Mouse (Mus musculus): ENCODE measurements around the gene Nop2. TPM values are rescaled to one million over a fixed set of nuclear protein-coding genes. Genes with fewer than 3 reads are reported as not detected.
"Not testable (repeated sequence)": the region's sequence is repeated elsewhere in the genome, so short reads cannot be mapped to it uniquely, and the experiment has no call there.

Gene Nop2
- total RNA-seq, 2 experiments from 2014 or later: 24.4 to 25.3 TPM

GRCm38 (mm10) chr6:125154550-125154949, 22.8 kb downstream of the Nop2 start:
- no peak for DNase-seq

DNA sequence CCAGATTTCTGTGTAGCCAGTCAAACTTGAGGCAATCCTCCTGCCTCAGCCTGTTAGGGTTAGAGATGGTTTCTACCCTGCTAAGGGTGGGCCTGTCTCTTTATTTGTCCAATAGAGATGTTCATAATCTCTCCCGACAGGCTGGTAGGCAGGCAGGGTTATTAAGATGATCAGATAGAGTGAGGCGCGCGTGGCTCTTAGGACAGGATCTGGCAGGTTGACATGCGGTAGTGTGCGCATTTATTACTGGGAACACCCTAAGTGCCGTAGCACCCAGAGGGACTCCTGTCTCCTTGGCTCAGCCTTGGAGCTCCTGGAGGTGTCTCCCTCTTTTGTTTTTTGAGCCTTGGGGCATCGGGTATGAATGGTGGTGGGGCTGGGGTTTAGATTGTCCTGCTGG, 23.6 kb downstream of the Nop2 start:
- DNase-seq: no peak

GRCm38 (mm10) chr6:125156491-125156890, 24.8 kb downstream of the Nop2 start:
- DNase-seq: no peak

GRCm38 (mm10) chr6:125156903-125157614, 25.4 kb downstream of the Nop2 start:
- no peak for DNase-seq

GRCm38 (mm10) chr6:125158944-125159492, 27.3 kb downstream of the Nop2 start:
- DNase-seq: no peak

GRCm38 (mm10) chr6:125159773-125160557, 28.3 kb downstream of the Nop2 start:
- no peak for DNase-seq

GRCm38 (mm10) chr6:125160558-125160853, 28.8 kb downstream of the Nop2 start:
- no peak for DNase-seq

- peak; percentile 84 for DNase-seq
Measured at GRCm38 (mm10) chr6:125160854-125161760, 29.4 kb downstream of the Nop2 start.

DNA sequence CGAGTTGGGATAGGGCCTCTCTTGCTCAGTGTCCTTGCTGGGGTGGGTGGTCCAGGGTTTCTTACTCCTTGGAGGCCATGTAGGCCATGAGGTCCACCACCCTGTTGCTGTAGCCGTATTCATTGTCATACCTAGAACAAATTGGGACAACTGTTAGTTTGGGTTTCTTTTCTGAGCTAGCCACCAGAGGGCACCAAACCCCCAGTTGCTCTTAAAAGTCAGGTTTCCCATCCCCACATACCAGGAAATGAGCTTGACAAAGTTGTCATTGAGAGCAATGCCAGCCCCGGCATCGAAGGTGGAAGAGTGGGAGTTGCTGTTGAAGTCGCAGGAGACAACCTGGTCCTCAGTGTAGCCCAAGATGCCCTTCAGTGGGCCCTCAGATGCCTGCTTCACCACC, 30.3 kb downstream of the Nop2 start:
- DNase-seq: peak; percentile 84

DNA sequence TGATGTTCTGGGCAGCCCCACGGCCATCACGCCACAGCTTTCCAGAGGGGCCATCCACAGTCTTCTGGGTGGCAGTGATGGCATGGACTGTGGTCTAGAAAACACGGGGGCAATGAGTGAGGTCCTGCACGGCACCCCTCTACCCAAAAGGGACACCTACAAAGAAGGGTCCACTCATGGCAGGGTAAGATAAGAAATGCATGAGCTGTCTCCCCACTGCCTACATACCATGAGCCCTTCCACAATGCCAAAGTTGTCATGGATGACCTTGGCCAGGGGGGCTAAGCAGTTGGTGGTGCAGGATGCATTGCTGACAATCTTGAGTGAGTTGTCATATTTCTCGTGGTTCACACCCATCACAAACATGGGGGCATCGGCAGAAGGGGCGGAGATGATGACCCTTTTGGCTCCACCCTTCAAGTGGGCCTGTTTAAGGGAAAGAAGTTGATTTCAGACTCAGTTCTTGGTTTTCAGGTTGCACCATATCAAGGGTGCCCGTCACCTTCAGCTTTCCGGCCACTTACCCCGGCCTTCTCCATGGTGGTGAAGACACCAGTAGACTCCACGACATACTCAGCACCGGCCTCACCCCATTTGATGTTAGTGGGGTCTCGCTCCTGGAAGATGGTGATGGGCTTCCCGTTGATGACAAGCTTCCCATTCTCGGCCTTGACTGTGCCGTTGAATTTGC, 31.1 kb downstream of the Nop2 start:
- DNase-seq: not testable (repeated sequence)

DNA sequence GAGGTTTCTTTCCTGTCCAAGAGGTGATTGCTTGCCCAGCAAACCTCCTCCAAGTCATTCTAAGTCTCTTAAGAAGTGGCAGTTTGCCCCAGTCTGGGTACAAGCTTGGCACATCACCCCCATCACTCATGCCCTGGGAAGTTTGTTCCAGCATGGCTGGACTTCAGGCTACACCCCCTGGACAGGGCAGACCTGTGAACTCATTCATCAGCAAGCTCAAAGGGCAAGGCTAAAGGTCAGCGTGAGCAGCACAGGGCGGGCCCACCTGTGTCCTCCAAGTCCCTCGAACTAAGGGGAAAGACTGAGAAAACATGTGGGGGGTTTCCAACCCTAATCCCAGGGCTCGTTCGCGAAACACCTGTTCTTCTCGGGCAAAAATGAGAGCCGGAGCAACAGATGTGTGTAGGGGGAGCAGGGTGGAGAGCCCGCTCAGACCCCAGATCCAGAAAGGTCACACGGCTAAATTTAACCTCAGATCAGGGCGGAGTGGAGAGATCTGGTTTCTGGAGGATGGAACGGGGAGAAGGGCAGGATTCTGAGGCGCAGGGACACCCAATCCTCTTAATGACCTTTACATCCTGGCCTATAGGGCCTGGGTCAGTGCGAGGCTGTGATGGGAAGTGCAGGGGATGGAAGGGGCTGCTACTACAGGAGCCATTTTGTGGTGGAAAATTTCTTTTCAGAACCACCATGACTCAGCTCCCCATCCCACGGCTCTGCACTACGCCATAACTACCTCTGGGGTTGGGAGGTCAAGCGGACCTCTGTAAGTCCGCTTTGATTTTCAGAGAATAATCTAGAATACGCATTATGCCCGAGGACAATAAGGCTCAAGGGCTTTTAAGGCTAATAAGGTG, 32.3 kb downstream of the Nop2 start:
- no peak for DNase-seq

DNA sequence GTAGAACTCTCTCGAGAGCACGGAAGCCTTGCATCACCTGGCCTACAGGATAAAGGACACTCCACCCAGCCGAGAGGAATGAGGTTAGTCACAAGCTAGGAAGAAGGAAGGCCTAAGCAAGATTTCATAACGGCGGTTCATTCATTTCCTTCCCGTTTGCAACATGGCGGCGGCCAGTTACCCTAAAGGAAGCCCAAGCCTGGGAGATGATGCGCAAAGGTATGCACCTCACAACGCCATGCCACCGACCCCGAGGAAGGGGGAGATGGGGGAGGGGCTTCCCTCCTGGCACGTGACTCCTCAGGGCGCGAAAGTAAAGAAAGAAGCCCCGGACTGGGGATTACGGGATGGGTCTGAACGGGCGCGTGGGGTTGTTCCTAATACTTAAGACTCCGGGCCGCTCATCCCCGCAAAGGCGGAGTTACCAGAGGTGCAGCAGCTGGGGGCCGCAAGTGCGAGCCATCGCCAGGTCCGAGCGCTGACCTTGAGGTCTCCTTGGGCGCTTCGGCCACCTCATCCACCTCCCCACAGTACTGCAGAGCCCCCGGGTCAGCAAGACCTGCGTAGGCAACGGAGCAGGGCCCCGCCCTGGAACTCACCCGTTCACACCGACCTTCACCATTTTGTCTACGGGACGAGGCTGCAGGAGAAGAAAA, 33.1 kb downstream of the Nop2 start:
- DNase-seq: peak; percentile 78

GRCm38 (mm10) chr6:125165328-125165891, 33.7 kb downstream of the Nop2 start:
- peak; percentile 98 for DNase-seq

DNA sequence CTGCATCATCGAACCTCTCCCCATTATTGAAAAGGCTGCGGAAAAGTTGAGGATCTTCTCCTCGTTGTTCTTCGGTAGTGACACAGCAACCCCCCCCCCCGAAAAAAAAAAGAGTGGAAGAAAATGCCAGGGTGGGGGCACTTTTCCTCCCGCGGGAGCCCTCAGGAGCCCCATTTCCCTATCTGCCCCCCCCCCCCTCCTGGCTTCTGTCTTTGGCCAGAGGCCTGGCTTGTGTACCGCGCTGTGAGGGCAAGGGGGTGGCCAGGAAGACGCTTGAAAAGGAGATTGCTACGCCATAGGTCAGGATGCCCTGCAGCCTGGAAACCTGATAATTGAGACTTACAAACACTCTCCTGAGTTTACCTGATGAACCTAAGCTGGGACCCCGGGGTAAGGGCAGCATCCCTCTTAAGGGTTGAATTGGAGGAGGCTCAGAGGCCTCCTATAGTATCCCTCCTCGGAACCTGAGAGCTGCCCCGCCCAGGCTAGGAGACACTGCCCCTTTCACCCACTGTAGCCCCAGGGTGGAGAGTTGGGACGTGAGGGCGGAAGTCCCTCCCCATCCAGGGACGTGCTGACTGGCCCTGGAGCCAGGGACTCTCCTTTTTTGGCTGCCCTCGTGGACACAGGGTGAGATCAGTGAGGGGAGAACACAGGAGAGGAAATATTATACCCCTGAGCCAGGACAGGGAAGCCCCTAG, 34.5 kb downstream of the Nop2 start, which contains the start of gene Gapdh:
TSS of gene Gapdh (minus strand) at position 417 of the 701 bp plus-strand sequence.
- DNase-seq: peak; percentile 89

DNA sequence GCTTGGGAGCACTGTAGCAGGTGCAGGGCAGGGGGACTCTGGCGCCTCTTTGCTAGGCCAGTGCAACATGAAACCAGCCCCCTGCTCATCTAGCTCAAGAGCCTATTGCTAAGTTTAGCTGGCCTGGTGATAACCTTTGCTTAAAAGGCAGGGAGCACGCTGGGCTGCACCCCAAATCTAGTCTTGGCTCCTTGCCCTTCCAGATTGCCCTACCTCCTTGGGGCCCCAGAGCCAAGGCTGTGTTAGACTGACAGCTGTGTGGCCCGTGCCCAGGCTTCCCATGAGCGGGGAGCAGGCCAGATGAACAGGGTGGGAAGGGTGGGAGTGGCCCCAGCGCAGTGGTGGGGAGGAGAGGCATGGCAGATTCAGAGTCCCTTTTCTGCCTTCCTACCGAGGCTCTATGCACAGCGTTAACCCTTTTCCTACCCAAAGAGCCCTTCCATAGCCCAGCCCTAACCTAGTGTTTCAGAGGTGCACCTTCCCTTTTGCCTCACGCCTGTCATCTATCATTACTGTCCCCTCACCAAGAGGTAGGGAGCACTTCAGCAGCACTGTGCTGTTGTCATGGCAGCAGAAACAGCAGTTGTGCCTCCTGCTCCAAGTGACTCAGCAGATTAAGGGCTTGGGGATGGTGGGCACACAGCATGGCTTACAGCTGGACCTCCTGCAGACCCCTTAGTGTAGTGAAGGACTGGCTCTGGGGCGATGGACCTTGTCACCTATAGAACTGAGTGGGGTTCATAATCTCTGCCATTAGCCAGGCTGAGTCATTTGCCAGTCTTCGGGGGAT, 35.3 kb downstream of the Nop2 start:
- peak; percentile 73 for DNase-seq

DNA sequence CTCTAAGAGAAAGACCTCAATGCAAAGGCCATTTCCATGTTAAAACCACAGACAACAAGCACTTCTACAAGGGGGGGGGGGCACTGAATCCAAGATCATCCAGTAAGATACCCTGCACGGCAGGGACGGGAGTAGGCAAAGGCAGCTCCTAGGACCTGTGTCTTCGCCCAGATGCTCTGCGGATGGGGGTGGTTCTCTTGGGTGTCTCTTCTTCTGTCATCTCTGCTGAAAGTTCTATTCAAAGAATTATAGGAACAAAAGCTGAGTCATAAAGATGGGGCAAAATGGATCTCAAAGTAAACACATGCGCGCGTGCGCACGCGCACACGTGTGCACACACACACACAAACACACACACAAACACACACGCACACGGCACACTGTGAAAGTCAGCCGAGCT, 36.4 kb downstream of the Nop2 start:
- DNase-seq: no peak

DNA sequence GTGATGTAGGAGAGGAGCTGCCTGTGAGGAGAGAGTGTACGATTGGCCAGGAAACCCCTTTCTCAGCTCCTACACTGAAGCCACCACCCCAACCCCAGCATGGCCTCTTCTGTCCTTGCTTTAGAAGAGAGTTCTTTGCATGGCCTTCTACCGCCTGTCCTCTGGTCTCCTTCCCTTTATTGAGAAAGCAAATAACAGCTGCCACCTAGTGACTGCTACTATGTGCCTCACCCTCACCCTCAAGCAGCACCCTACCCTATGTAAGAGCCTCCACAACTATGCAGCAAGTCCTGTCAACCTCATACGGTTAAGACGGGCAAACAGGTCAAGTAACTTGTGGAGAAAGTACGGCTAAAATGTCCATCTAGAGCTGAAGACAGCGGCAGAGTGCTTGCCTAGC, 38.5 kb downstream of the Nop2 start:
- no peak for DNase-seq

- DNase-seq: no peak
Measured at GRCm38 (mm10) chr6:125172474-125172873, 40.8 kb downstream of the Nop2 start.

- no peak for DNase-seq
Measured at GRCm38 (mm10) chr6:125173256-125173655, 41.5 kb downstream of the Nop2 start.
